Comparison of ENCODE assay signal across 10 mouse cellular contexts in genomic region chr14:33445962-33446361, GRCm38 (mm10). TPM values are rescaled to one million over a fixed set of nuclear protein-coding genes. Genes with fewer than 3 reads are reported as not detected.
A peak's percentile ranks its signal among the peaks of the same experiment; 100 is the strongest.
DNase-seq lines count a peak whose midpoint lies in the region; ATAC-seq and TF ChIP-seq lines count a peak whose summit lies in the region.
"Had no signal": no experiment of that assay in that cellular context is flagged by ENCODE, and none has a peak within 500 bp of the region (broad histone marks: within the 10 kb centered on the region; RNA-seq: fewer than 3 reads in every experiment).

No protein-coding gene starts in this region.

- peaks cover 7% of the 10 kb centered on the region; the same call in 1 of the 2 replicates for H3K4me1 ChIP-seq in heart, embryonic 11.5 days (ENCODE audit: control insufficient read depth, insufficient read depth, low read length)
- H3K4me1 ChIP-seq in E14TG2a.4 (replicated peaks; ENCODE audit: low read depth, low read length), result peaks cover 29% of the 10 kb centered on the region
- peaks cover 11% of the 10 kb centered on the region for H3K4me1 ChIP-seq in forebrain, embryonic 16.5 days (replicated peaks; ENCODE audit: control insufficient read depth, insufficient read depth, low read length)
- peaks cover 3% of the 10 kb centered on the region for H3K4me1 ChIP-seq in liver, embryonic 16.5 days (ENCODE audit: control insufficient read depth, low read depth, low read length)

- intact Hi-C loops in heart, postnatal 10 days (cut with DNase I), result no loop called here

- no peak for DNase-seq in heart, postnatal 10 days
- no peak for DNase-seq in adrenal gland, adult 2 months
- no peak for DNase-seq in MN1 (ENCODE audit: low spot score)
- no peak for DNase-seq in urinary bladder, postnatal 36 days (ENCODE audit: low spot score in 2 of 2)
- DNase-seq: cerebellum, adult 18-20 months; thymus, postnatal 4 days had no signal

- 48% methylated on average over 3 of the region's 3 CpGs for WGBS in heart, embryonic 11.5 days (ENCODE audit: insufficient replicate concordance)
- WGBS in forebrain, embryonic 16.5 days, result 27% methylated on average over 3 of the region's 3 CpGs
- 33% methylated on average over 3 of the region's 3 CpGs for WGBS in liver, embryonic 16.5 days (ENCODE audit: insufficient replicate concordance)

- H3K27ac ChIP-seq in heart, embryonic 11.5 days (ENCODE audit: low read depth, low read length), result no peak overlapping the region
- no peak overlapping the region for H3K27ac ChIP-seq in forebrain, embryonic 16.5 days (ENCODE audit: low read length)
- H3K27ac ChIP-seq in liver, embryonic 16.5 days (ENCODE audit: low read length), result no peak overlapping the region

- TF ChIP-seq CTCF in E14TG2a.4 (conservative IDR thresholded peaks at IDR 0.05; ENCODE audit: low read length), result no peak

- no peaks in the 10 kb centered on the region for H3K27me3 ChIP-seq in heart, embryonic 11.5 days (ENCODE audit: control insufficient read depth, insufficient read depth, low read length)
- H3K27me3 ChIP-seq in E14TG2a.4 (ENCODE audit: insufficient read depth, low read length), result peaks cover 24% of the 10 kb centered on the region
- no peaks in the 10 kb centered on the region for H3K27me3 ChIP-seq in forebrain, embryonic 16.5 days (replicated peaks; ENCODE audit: control insufficient read depth, insufficient read depth, low read length)
- H3K27me3 ChIP-seq in liver, embryonic 16.5 days (ENCODE audit: control insufficient read depth, insufficient read depth, low read depth, low read length), result no peaks in the 10 kb centered on the region

- no peaks in the 10 kb centered on the region for H3K36me3 ChIP-seq in heart, embryonic 11.5 days (ENCODE audit: control insufficient read depth, insufficient read depth, low read length)
- H3K36me3 ChIP-seq in E14TG2a.4 (ENCODE audit: insufficient read depth, low read length), result no peaks in the 10 kb centered on the region
- H3K36me3 ChIP-seq in forebrain, embryonic 16.5 days (ENCODE audit: control insufficient read depth, insufficient read depth), result no peaks in the 10 kb centered on the region
- H3K36me3 ChIP-seq in liver, embryonic 16.5 days (ENCODE audit: control insufficient read depth, insufficient read depth), result no peaks in the 10 kb centered on the region

- peak overlapping the region; percentile 91 for H3K4me3 ChIP-seq in heart, embryonic 11.5 days (ENCODE audit: low read depth, low read length)
- H3K4me3 ChIP-seq in E14TG2a.4 (replicated peaks; ENCODE audit: low read length), result peak overlapping the region; percentile 91
- H3K4me3 ChIP-seq in forebrain, embryonic 16.5 days (replicated peaks; ENCODE audit: low read length), result peak overlapping the region; percentile 62
- peak overlapping the region; percentile 89 for H3K4me3 ChIP-seq in liver, embryonic 16.5 days (ENCODE audit: low read depth, low read length)

- H3K4me2 ChIP-seq in heart, embryonic 11.5 days, result peak overlapping the region; percentile 64
- H3K4me2 ChIP-seq in forebrain, embryonic 16.5 days (ENCODE audit: low read length), result peak overlapping the region; percentile 74
- peak overlapping the region; percentile 88 for H3K4me2 ChIP-seq in liver, embryonic 16.5 days (ENCODE audit: low read depth, low read length)

- peak overlapping the region; percentile 95 for H3K9ac ChIP-seq in heart, embryonic 11.5 days (ENCODE audit: low read depth, low read length)
- H3K9ac ChIP-seq in forebrain, embryonic 16.5 days (replicated peaks; ENCODE audit: low read depth, low read length), result peak overlapping the region; percentile 92
- H3K9ac ChIP-seq in liver, embryonic 16.5 days (ENCODE audit: low read depth, low read length), result peak overlapping the region; percentile 79

- ATAC-seq in heart, embryonic 11.5 days (replicated peaks; ENCODE audit: insufficient number of reproducible peaks, low FRiP score, low TSS enrichment), result no peak
- no peak for ATAC-seq in forebrain, embryonic 16.5 days
- ATAC-seq in liver, embryonic 16.5 days (ENCODE audit: low read depth), result no peak

- no peaks in the 10 kb centered on the region for H3K9me3 ChIP-seq in heart, embryonic 11.5 days (replicated peaks; ENCODE audit: control insufficient read depth, low read length)
- H3K9me3 ChIP-seq in E14TG2a.4 (ENCODE audit: low read length), result no peaks in the 10 kb centered on the region
- H3K9me3 ChIP-seq in forebrain, embryonic 16.5 days (ENCODE audit: control insufficient read depth, low read length), result no peaks in the 10 kb centered on the region
- H3K9me3 ChIP-seq in liver, embryonic 16.5 days (replicated peaks; ENCODE audit: control insufficient read depth, low read length), result no peaks in the 10 kb centered on the region

RNA-seq across cellular contexts. Expression of gene Mapk8, which starts 1.0 kb away (rescaled TPM):
- 12.7 and 15.3 TPM in 2 replicates for polyA plus RNA-seq in heart, embryonic 11.5 days (2014; fragmentation: Nextera tagmentation; extraction: Ambion mirVana)
- 10 to 100 TPM; 44.1 to 45.1 TPM for total RNA-seq in heart, postnatal 10 days (2021)
- polyA plus RNA-seq in forebrain, embryonic 16.5 days (2015; fragmentation: Nextera tagmentation; extraction: Ambion mirVana), result 39.3 and 39.8 TPM in 2 replicates
- 3.5 and 4.2 TPM in 2 replicates for polyA plus RNA-seq in liver, embryonic 16.5 days (2015; fragmentation: Nextera tagmentation; extraction: Ambion mirVana)
- total RNA-seq in adrenal gland, adult 2 months (2021), result 10 to 100 TPM; 21.6 to 25.1 TPM
- polyA plus RNA-seq in adrenal gland, adult 2 months (2012; rRNA removed), result 8.9 and 12.8 TPM in 2 replicates

RNA-seq across cellular contexts. Expression of gene Frmpd2, which starts 25.5 kb away (rescaled TPM):
- 0.11 TPM in 1 of 2 replicates, not detected in the other for polyA plus RNA-seq in heart, embryonic 11.5 days (2014; fragmentation: Nextera tagmentation; extraction: Ambion mirVana)
- total RNA-seq in heart, postnatal 10 days (2021), result not detected
- polyA plus RNA-seq in forebrain, embryonic 16.5 days (2015; fragmentation: Nextera tagmentation; extraction: Ambion mirVana), result not detected in 2 replicates
- polyA plus RNA-seq in liver, embryonic 16.5 days (2015; fragmentation: Nextera tagmentation; extraction: Ambion mirVana), result not detected in 2 replicates
- total RNA-seq in adrenal gland, adult 2 months (2021), result under 1 TPM in 1 of 2 experiments, not detected in 1; 0.12 TPM
- polyA plus RNA-seq in adrenal gland, adult 2 months (2012; rRNA removed), result not detected in 2 replicates
